Mouse (Mus musculus) heart, adult 2 months (tissue): Measurements from ENCODE around the gene Gpr137.

Experiments used
- CTCF ChIP-seq: fragments of 200-600 bp; IDR thresholded peaks from 2 replicates; pipeline ENCODE4 v1.8.1; 2022; ENCODE audit warnings: antibody characterized with exemption, mild to moderate bottlenecking, moderate library complexity
- POLR2A ChIP-seq: fragments of 200-500 bp; IDR thresholded peaks from 2 replicates; pipeline ENCODE4 v1.6.1; 2011; ENCODE audit warnings: mild to moderate bottlenecking, low read depth, low read length, control low read depth; ENCODE audit not compliant: insufficient read depth

DNA sequence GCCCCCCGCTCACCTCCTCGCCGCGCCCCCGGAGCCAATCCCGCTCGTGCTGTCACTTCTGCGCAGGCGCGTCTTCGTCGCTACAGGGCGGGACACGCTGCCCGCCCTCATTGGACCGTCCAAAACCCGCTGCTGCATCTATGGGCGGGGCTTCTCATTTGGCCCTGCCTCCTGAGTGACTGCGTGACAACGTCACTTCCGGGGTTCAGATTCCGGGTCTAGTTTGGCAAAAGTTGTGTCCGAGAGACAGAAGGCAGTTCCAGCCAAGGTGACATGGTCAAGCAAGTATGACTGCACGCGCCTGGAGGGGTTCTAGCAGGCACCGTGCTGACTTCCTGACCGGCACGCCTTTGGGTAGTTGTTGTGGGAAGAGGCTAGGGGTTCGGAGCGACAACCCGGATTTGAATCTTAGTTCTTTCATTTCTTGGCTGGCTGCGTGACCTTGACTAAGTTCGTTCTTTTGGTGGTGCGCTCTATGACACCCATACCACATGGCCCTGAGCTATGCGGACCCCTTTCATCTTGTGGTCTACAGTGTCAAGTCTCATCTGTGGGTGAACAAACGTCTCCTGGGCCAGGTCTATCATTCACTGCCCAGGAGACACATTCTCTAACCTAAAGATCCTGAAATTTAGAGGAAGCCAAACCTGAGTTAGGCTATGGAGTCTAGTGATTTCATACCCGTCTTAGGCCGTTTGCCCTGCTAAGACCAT is 38.3 kb upstream of the Gpr137 start, which contains the start of gene Fkbp2:
- no peak for TF ChIP-seq CTCF
- peak; percentile 100 for TF ChIP-seq POLR2A
